Mouse (Mus musculus): ENCODE results near the gene Cct8. TPM values are rescaled to one million over a fixed set of nuclear protein-coding genes. Genes with fewer than 3 reads are reported as not detected.

The Cct8 gene
- polyA plus RNA-seq, 2 experiments, result 108 to 248 TPM

GRCm38 (mm10) chr16:87470579-87470978 lies 25.1 kb downstream of the Cct8 start:
- Histone ChIP-seq H3K4me2 (ENCODE audit: low read depth) (no peak overlapping the region), H3K27me3 (ENCODE audit: control insufficient read depth, insufficient read depth, low read length) (no peaks in the 10 kb centered on the region), H3K4me1 (replicated peaks; ENCODE audit: control insufficient read depth in 2 of 2, insufficient read depth in 2 of 2, low read length in 1 of 2) (no peaks in the 10 kb centered on the region), H3K4me3 (ENCODE audit: insufficient read depth in 1 of 2, low read depth in 2 of 2, low read length in 2 of 2) (no peak overlapping the region), H3K36me3 (replicated peaks; ENCODE audit: control insufficient read depth, insufficient read depth, low read depth) (peaks cover 35% of the 10 kb centered on the region), H3K27ac (no peak overlapping the region), H3K9me3 (ENCODE audit: control insufficient read depth, low read length) (no peaks in the 10 kb centered on the region), H3K9ac (replicated peaks) (no peak overlapping the region)
- ATAC-seq (ENCODE audit: insufficient read depth) (no peak), DNase-seq (ENCODE audit: low read depth in 3 of 3, low spot score in 3 of 3) (no peak)
- TF ChIP-seq EP300 (IDR thresholded peaks at IDR 0.05; ENCODE audit: low read depth), result no peak
- TF ChIP-seq CTCF (IDR thresholded peaks at IDR 0.05; ENCODE audit: low read depth), result no peak
- WGBS (ENCODE audit: insufficient replicate concordance), result 78% methylated on average over 4 of the region's 4 CpGs

- TF ChIP-seq CTCF (IDR thresholded peaks at IDR 0.05; ENCODE audit: low read depth) (no peak), EP300 (IDR thresholded peaks at IDR 0.05; ENCODE audit: low read depth) (no peak)
- Histone ChIP-seq H3K9me3 (ENCODE audit: control insufficient read depth, low read length) (no peaks in the 10 kb centered on the region), H3K27ac (no peak overlapping the region), H3K4me1 (replicated peaks; ENCODE audit: control insufficient read depth in 2 of 2, insufficient read depth in 2 of 2, low read length in 1 of 2) (peaks cover 7 to 14% of the 10 kb centered on the region in 2 experiments), H3K4me3 (ENCODE audit: insufficient read depth in 1 of 2, low read depth in 2 of 2, low read length in 2 of 2) (no peak overlapping the region), H3K36me3 (replicated peaks; ENCODE audit: control insufficient read depth, insufficient read depth, low read depth) (peaks cover 14% of the 10 kb centered on the region), H3K27me3 (ENCODE audit: control insufficient read depth, insufficient read depth, low read length) (no peaks in the 10 kb centered on the region), H3K4me2 (ENCODE audit: low read depth) (no peak overlapping the region), H3K9ac (replicated peaks) (no peak overlapping the region)
- ATAC-seq (ENCODE audit: insufficient read depth) (no peak), DNase-seq (ENCODE audit: low read depth in 3 of 3, low spot score in 3 of 3) (no peak)
- WGBS (ENCODE audit: insufficient replicate concordance), result 95% methylated on average over 3 of the region's 3 CpGs
Measured at GRCm38 (mm10) chr16:87458752-87459151, 36.9 kb downstream of the Cct8 start.

- Histone ChIP-seq H3K4me3 (ENCODE audit: insufficient read depth in 1 of 2, low read depth in 2 of 2, low read length in 2 of 2) (peak overlapping the region; percentile 69 to 97), H3K9ac (replicated peaks) (peak overlapping the region; percentile 82), H3K4me1 (replicated peaks; ENCODE audit: control insufficient read depth in 2 of 2, insufficient read depth in 2 of 2, low read length in 1 of 2) (peaks cover 7 to 14% of the 10 kb centered on the region in 2 experiments), H3K36me3 (replicated peaks; ENCODE audit: control insufficient read depth, insufficient read depth, low read depth) (no peaks in the 10 kb centered on the region; the same call in 1 of the 2 replicates), H3K27me3 (ENCODE audit: control insufficient read depth, insufficient read depth, low read length) (no peaks in the 10 kb centered on the region), H3K4me2 (ENCODE audit: low read depth) (peak overlapping the region; percentile 91), H3K9me3 (ENCODE audit: control insufficient read depth, low read length) (no peaks in the 10 kb centered on the region), H3K27ac (peak overlapping the region; percentile 34)
- DNase-seq (ENCODE audit: low read depth in 3 of 3, low spot score in 3 of 3) (peak in 1 of 3 experiments; percentile 32), ATAC-seq (ENCODE audit: insufficient read depth) (peak; percentile 81)
- under 1% methylated on average over 38 of the region's 38 CpGs for WGBS (ENCODE audit: insufficient replicate concordance)
- TF ChIP-seq CTCF (IDR thresholded peaks at IDR 0.05; ENCODE audit: low read depth) (0 out of 2 replicates have a peak, but pooled peaks have one; percentile 7), EP300 (IDR thresholded peaks at IDR 0.05; ENCODE audit: low read depth) (no peak)
Measured at GRCm38 (mm10) chr16:87455180-87455611, 40.5 kb downstream of the Cct8 start.

- H3K27ac ChIP-seq, result peak within 1 kb of the TSS; percentile 34
Measured at GRCm38 (mm10) chr16:87454419-87455179, 41.1 kb downstream of the Cct8 start, which contains the start of gene Usp16. Gene Usp16, plus strand, starts transcription at chr16:87454703.

GRCm38 (mm10) chr16:87453226-87453625 lies 42.4 kb downstream of the Cct8 start:
- TF ChIP-seq EP300 (IDR thresholded peaks at IDR 0.05; ENCODE audit: low read depth) (no peak), CTCF (IDR thresholded peaks at IDR 0.05; ENCODE audit: low read depth) (no peak)
- Histone ChIP-seq H3K36me3 (replicated peaks; ENCODE audit: control insufficient read depth, insufficient read depth, low read depth) (no peaks in the 10 kb centered on the region), H3K27ac (no peak overlapping the region), H3K27me3 (ENCODE audit: control insufficient read depth, insufficient read depth, low read length) (no peaks in the 10 kb centered on the region), H3K9ac (replicated peaks) (no peak overlapping the region), H3K4me1 (replicated peaks; ENCODE audit: control insufficient read depth in 2 of 2, insufficient read depth in 2 of 2, low read length in 1 of 2) (peaks cover 7 to 14% of the 10 kb centered on the region in 2 experiments), H3K4me3 (ENCODE audit: insufficient read depth in 1 of 2, low read depth in 2 of 2, low read length in 2 of 2) (no peak overlapping the region), H3K4me2 (ENCODE audit: low read depth) (no peak overlapping the region), H3K9me3 (ENCODE audit: control insufficient read depth, low read length) (no peaks in the 10 kb centered on the region)
- DNase-seq (ENCODE audit: low read depth in 3 of 3, low spot score in 3 of 3), result no peak
- ATAC-seq (ENCODE audit: insufficient read depth), result no peak
- WGBS (ENCODE audit: insufficient replicate concordance), result 68% methylated on average over 2 of the region's 2 CpGs

More at GRCm38 (mm10) chr16:87454419-87455179, 41.1 kb downstream of the Cct8 start, which contains the start of gene Usp16:
- H3K9ac ChIP-seq (replicated peaks), result peak within 1 kb of the TSS; percentile 82
- peak; percentile 75 to 77 (median 76) for DNase-seq (ENCODE audit: low read depth in 3 of 3, low spot score in 3 of 3)
- H3K36me3 ChIP-seq (replicated peaks; ENCODE audit: control insufficient read depth, insufficient read depth, low read depth), result no peaks in the 10 kb centered on the region
- H3K4me3 ChIP-seq (ENCODE audit: insufficient read depth in 1 of 2, low read depth in 2 of 2, low read length in 2 of 2), result peak within 1 kb of the TSS; percentile 69 to 97
- no peaks in the 10 kb centered on the region for H3K9me3 ChIP-seq (ENCODE audit: control insufficient read depth, low read length)
- H3K4me1 ChIP-seq (replicated peaks; ENCODE audit: control insufficient read depth in 2 of 2, insufficient read depth in 2 of 2, low read length in 1 of 2), result peaks cover 7 to 14% of the 10 kb centered on the region in 2 experiments
- ATAC-seq (ENCODE audit: insufficient read depth), result peak; percentile 97
- TF ChIP-seq EP300 (IDR thresholded peaks at IDR 0.05; ENCODE audit: low read depth), result no peak
- TF ChIP-seq CTCF (IDR thresholded peaks at IDR 0.05; ENCODE audit: low read depth), result no peak
- H3K4me2 ChIP-seq (ENCODE audit: low read depth), result peak within 1 kb of the TSS; percentile 91
- WGBS (ENCODE audit: insufficient replicate concordance), result 16% methylated on average over 37 of the region's 45 CpGs
- no peaks in the 10 kb centered on the region for H3K27me3 ChIP-seq (ENCODE audit: control insufficient read depth, insufficient read depth, low read length)

Measured in liver, embryonic 14.5 days (tissue).